Mouse (Mus musculus): ENCODE measurements around the gene Slc25a21. TPM values are rescaled to one million over a fixed set of nuclear protein-coding genes. Genes with fewer than 3 reads are reported as not detected.

Gene Slc25a21
- polyA plus RNA-seq, 1 experiment from 2014 or later: 0.46 TPM

DNA sequence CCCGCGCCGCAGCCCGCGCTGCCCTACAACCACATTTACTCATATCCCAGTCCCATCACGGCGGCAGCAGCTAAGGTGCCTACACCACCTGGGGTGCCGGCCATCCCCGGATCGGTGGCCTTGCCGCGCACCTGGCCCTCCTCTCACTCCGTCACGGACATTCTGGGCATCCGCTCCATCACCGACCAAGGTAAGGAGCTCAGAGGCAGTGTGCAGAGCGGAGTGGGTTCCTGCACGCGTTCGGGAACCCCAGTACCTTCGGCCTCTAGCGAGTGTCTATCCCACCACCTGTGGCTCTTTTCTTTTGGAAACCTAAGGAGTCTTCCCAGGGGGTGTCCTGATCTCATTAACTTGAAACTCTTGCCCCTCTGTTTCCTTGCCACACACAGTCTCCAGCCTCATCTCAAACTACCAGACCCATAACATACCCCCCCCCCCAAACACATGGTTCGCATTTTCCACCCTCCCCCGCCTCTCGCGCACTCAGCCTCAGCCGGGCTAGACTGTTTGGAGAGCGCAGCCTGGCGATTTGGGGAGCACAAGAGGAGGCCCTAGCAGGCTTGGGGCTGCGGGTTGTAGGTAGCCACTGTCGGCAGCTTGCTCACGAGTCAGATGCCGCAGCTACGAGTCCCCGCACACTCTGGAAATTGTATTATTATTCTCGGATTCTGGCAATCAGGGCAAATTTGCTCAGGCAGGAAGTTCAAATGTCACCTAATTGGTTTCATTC is 500.1 kb downstream of the Slc25a21 start:
- no peak overlapping the region for H3K9ac ChIP-seq (ENCODE audit: low read length)
- ATAC-seq (replicated peaks; ENCODE audit: extremely low read depth, insufficient read depth, low FRiP score): no peak
- H3K36me3 ChIP-seq (ENCODE audit: control insufficient read depth, insufficient read depth): no peaks in the 10 kb centered on the region
- H3K4me2 ChIP-seq (ENCODE audit: low read depth, low read length): peak overlapping the region; percentile 71
- peaks cover 81% of the 10 kb centered on the region for H3K27me3 ChIP-seq (ENCODE audit: control insufficient read depth, insufficient read depth, low read length)
- H3K4me3 ChIP-seq (ENCODE audit: low read length): peak overlapping the region; percentile 50
- H3K9me3 ChIP-seq (replicated peaks; ENCODE audit: control insufficient read depth, low read length): no peaks in the 10 kb centered on the region
- WGBS: under 1% methylated on average over 36 of the region's 36 CpGs
- H3K27ac ChIP-seq (ENCODE audit: low read length): no peak overlapping the region
- H3K4me1 ChIP-seq (ENCODE audit: control insufficient read depth, insufficient read depth, low read length): peaks cover 6% of the 10 kb centered on the region

DNA sequence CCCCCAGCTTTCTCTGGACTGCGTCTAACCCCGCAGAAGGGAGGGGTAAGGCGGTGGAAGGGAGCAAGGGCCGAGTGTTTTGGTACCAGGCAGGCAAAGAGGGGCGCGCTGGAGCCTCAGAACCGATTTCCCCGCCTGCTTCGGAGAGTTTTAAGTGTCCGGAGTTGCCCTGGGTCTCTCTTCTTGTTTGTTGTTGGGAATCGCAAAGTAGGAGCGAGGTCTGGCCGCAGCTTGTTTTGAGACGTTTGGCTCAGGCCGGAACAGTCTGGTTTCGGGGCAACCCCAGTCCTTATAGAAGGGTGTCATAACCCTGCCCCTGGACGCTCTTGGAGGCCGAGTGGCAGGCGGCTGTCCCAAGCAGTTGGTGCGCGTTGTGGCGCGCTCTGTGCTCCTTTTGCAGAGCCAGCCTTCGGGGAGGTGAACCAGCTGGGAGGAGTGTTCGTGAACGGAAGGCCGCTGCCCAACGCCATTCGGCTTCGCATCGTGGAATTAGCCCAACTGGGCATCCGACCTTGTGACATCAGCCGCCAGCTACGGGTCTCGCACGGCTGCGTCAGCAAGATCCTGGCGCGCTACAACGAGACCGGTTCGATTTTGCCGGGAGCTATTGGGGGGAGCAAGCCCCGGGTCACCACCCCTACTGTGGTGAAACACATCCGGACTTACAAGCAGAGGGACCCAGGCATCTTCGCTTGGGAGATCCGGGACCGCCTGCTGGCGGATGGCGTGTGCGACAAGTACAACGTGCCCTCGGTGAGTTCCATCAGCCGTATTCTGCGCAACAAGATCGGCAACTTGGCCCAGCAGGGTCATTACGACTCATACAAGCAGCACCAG is 500.9 kb downstream of the Slc25a21 start:
- H3K9ac ChIP-seq (ENCODE audit: low read length): no peak overlapping the region
- no peak overlapping the region for H3K27ac ChIP-seq (ENCODE audit: low read length)
- peaks cover 87% of the 10 kb centered on the region for H3K27me3 ChIP-seq (ENCODE audit: control insufficient read depth, insufficient read depth, low read length)
- WGBS: 2% methylated on average over 57 of the region's 57 CpGs
- no peaks in the 10 kb centered on the region for H3K36me3 ChIP-seq (ENCODE audit: control insufficient read depth, insufficient read depth)
- no peaks in the 10 kb centered on the region for H3K9me3 ChIP-seq (replicated peaks; ENCODE audit: control insufficient read depth, low read length)
- peak overlapping the region; percentile 71 for H3K4me2 ChIP-seq (ENCODE audit: low read depth, low read length)
- H3K4me3 ChIP-seq (ENCODE audit: low read length): peak overlapping the region; percentile 50
- no peak for ATAC-seq (replicated peaks; ENCODE audit: extremely low read depth, insufficient read depth, low FRiP score)
- peaks cover 7% of the 10 kb centered on the region for H3K4me1 ChIP-seq (ENCODE audit: control insufficient read depth, insufficient read depth, low read length)

DNA sequence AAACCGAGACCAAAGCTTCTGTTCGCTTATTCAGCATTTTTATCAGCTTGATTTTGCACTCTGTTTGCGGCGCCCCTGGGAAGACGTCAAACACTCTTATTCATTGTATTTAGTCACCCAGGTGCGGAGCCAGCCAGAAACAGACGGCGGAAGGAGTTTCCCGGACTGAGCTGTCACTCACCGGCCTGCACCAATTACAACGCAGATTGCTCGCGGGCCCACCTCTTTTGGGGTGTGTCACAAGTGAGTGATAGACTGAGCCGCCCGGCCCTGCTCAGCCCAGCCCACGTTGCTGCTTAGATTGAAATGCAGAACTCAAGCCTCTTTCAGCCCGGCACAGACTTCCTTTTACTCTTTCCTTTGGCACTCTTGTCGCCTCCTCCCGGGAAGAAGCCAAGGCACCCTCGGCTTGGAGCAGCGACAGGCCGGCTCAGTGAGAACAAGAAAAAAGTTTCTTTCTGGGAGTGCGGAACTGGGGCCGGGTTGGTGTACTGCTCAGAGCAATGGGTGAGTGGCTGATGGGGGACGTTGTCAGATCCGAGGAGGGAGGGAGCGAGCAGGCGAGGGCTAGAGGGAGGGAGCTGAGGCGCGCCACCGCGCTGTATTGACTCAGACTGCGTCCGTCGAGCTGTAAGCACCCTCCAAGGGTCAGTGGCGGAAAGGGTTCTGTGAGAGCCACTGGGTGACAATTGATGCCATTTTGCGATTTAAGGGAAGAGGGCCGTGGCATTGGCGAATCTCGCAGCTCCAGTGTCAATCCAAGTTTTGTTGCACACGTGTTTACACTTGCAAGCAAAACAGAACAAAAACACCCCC is 501.7 kb downstream of the Slc25a21 start:
- Histone ChIP-seq H3K4me2 (ENCODE audit: low read depth, low read length) (peak overlapping the region; percentile 71), H3K27ac (ENCODE audit: low read length) (no peak overlapping the region), H3K4me3 (ENCODE audit: low read length) (peak overlapping the region; percentile 50), H3K9ac (ENCODE audit: low read length) (peak overlapping the region; percentile 41; the same call in 1 of the 2 replicates), H3K36me3 (ENCODE audit: control insufficient read depth, insufficient read depth) (no peaks in the 10 kb centered on the region), H3K4me1 (ENCODE audit: control insufficient read depth, insufficient read depth, low read length) (peaks cover 9% of the 10 kb centered on the region), H3K27me3 (ENCODE audit: control insufficient read depth, insufficient read depth, low read length) (peaks cover 91% of the 10 kb centered on the region), H3K9me3 (replicated peaks; ENCODE audit: control insufficient read depth, low read length) (no peaks in the 10 kb centered on the region)
- peak; percentile 93 for ATAC-seq (replicated peaks; ENCODE audit: extremely low read depth, insufficient read depth, low FRiP score)
- under 1% methylated on average over 41 of the region's 41 CpGs for WGBS

DNA sequence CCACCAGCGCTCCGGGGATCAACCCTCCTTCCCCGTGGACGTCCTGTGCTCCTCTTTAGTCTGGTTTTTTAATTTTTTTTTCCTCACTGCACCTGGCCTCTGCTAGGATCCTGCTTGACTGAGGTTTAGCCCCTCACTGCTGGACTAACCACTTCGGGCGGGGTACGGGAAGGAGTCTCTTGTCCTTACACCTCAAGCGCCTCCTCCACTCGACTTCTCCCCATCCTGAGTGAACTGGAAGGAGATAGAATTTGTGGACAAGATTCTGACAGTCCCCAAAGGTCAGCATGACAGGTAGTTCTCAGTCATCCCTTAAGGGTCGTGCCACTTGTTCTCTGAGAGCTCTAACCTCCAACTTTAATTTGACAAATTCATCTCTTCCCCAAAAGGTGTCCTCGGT is 502.3 kb downstream of the Slc25a21 start:
- peaks cover 9% of the 10 kb centered on the region for H3K4me1 ChIP-seq (ENCODE audit: control insufficient read depth, insufficient read depth, low read length)
- H3K9me3 ChIP-seq (replicated peaks; ENCODE audit: control insufficient read depth, low read length): no peaks in the 10 kb centered on the region
- no peaks in the 10 kb centered on the region for H3K36me3 ChIP-seq (ENCODE audit: control insufficient read depth, insufficient read depth)
- H3K27me3 ChIP-seq (ENCODE audit: control insufficient read depth, insufficient read depth, low read length): peaks cover 93% of the 10 kb centered on the region
- H3K27ac ChIP-seq (ENCODE audit: low read length): no peak overlapping the region
- H3K4me3 ChIP-seq (ENCODE audit: low read length): peak overlapping the region; percentile 50
- 2% methylated on average over 11 of the region's 11 CpGs for WGBS
- H3K9ac ChIP-seq (ENCODE audit: low read length): no peak overlapping the region
- no peak for ATAC-seq (replicated peaks; ENCODE audit: extremely low read depth, insufficient read depth, low FRiP score)
- peak overlapping the region; percentile 71 for H3K4me2 ChIP-seq (ENCODE audit: low read depth, low read length)

DNA sequence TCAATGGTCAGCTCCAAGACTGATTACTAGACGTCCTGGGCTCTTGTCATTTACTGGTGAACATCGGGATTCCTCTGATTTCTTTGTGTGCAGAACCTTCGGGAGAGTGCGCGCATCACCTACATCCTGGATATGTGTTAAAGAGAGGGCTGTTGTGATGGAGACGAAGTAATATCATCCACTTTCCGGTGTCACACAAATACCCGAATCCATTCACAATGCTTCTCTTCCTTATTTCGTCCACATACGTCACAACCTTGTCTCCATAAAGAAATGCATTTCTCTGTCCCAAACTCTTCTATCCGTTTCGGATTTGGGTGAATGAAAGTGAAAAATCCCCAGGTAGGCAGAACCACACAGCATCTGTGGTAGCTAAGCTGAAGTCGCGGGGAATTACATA is 502.9 kb downstream of the Slc25a21 start:
- no peaks in the 10 kb centered on the region for H3K9me3 ChIP-seq (replicated peaks; ENCODE audit: control insufficient read depth, low read length)
- peaks cover 92% of the 10 kb centered on the region for H3K27me3 ChIP-seq (ENCODE audit: control insufficient read depth, insufficient read depth, low read length)
- peaks cover 9% of the 10 kb centered on the region for H3K4me1 ChIP-seq (ENCODE audit: control insufficient read depth, insufficient read depth, low read length)
- H3K36me3 ChIP-seq (ENCODE audit: control insufficient read depth, insufficient read depth): no peaks in the 10 kb centered on the region
- H3K9ac ChIP-seq (ENCODE audit: low read length): no peak overlapping the region
- H3K4me3 ChIP-seq (ENCODE audit: low read length): peak overlapping the region; percentile 50; the same call in 1 of the 2 replicates
- no peak overlapping the region for H3K27ac ChIP-seq (ENCODE audit: low read length)
- no peak for ATAC-seq (replicated peaks; ENCODE audit: extremely low read depth, insufficient read depth, low FRiP score)
- 4% methylated on average over 14 of the region's 14 CpGs for WGBS
- no peak overlapping the region for H3K4me2 ChIP-seq (ENCODE audit: low read depth, low read length)

DNA sequence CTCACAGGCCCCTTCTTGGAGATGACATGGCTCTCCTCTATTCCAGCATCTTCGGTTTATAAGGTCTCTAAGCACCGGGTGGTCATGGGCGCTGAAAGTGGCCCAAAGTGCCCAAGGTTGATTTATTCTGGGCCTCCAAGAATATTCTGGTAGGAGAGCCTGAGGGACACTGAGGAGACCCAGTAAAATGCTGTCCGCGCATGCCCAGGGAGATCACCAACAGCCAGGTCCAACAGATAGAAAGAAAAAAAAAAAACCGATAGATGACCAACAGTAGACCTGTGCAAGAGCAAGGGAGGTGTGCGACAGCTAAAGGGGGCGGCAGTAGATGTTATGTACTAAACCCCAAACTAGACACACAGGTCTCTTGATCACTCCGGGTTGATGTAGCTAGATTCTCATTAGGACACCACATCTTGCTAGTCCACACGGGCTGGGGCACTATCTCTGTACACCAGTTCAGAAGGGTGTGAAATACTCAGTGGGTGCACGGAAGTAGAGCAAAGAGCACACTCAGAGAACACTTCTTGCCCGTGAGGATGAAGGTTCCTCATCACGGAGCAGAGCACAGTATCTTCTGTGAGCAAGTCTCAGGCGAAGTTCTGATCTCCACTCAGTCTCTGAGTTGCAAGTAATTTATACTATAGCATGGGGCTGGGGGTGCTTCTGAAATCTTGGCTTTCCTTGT is 503.7 kb downstream of the Slc25a21 start:
- H3K4me1 ChIP-seq (ENCODE audit: control insufficient read depth, insufficient read depth, low read length): peaks cover 9% of the 10 kb centered on the region
- H3K4me3 ChIP-seq (ENCODE audit: low read length): no peak overlapping the region
- H3K9me3 ChIP-seq (replicated peaks; ENCODE audit: control insufficient read depth, low read length): no peaks in the 10 kb centered on the region
- peaks cover 95% of the 10 kb centered on the region for H3K27me3 ChIP-seq (ENCODE audit: control insufficient read depth, insufficient read depth, low read length)
- no peak overlapping the region for H3K27ac ChIP-seq (ENCODE audit: low read length)
- no peak for ATAC-seq (replicated peaks; ENCODE audit: extremely low read depth, insufficient read depth, low FRiP score)
- H3K4me2 ChIP-seq (ENCODE audit: low read depth, low read length): no peak overlapping the region
- H3K36me3 ChIP-seq (ENCODE audit: control insufficient read depth, insufficient read depth): no peaks in the 10 kb centered on the region
- no peak overlapping the region for H3K9ac ChIP-seq (ENCODE audit: low read length)
- 10% methylated on average over 14 of the region's 14 CpGs for WGBS

DNA sequence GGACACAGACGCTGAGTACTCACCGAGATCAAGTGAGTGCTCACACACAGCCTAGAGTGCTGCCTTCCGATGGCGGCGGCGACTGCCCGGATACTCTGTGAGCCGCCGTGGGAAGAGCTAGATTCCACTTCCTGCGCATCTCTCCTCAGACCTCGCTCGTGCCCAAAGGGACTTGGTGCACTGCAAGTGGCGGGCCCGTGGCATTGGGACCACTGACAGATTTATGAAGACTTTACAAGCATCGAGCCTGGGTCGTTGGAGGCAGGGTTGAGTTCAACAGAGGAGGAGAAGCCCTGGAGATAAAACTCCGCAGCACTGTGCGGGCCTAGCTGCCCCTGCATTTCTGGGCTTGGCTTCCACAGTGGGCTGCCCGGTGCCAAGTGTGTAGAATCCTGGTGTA is 504.7 kb downstream of the Slc25a21 start:
- WGBS: 6% methylated on average over 19 of the region's 19 CpGs
- Histone ChIP-seq H3K27ac (ENCODE audit: low read length) (no peak overlapping the region), H3K4me2 (ENCODE audit: low read depth, low read length) (peak overlapping the region; percentile 22; the same call in 1 of the 2 replicates)

DNA sequence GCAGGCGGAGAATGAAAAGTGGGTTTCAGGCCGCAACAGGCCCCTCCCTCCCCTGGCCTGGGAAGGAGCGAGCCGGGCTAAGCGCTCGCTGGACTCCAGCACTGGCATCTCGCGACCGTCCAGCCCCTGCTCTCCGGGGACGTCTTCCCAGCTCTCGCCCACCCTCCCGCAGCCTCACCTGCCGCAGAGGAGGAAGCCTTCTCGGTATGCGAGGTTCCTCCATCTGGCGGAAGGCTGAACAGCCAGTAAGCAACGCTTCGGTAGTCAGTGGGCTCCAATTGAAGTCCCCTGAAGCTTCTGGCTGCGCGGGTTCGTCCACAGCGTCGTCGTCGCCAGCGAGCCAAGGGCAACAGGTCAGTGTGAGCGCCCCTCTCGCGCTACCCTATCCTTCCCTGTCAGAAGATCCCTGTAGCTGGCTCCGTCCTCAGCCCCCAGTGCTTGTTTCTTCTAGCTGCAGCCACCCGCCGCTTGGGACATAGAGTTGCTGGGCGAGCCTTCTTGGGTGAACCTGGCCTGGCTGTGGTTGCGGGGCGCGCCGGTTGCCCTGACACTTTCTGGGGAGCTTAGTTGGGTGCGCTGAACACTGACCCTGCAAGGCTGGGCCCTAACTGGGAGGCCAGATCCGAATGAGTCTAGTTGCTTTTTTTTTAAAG is 505.7 kb downstream of the Slc25a21 start, which contains the start of gene Pax9:
Pax9 (plus strand) TSS at position 341 of the 653 bp plus-strand sequence.
- peaks cover 9% of the 10 kb centered on the region for H3K4me1 ChIP-seq (ENCODE audit: control insufficient read depth, insufficient read depth, low read length)
- no peaks in the 10 kb centered on the region for H3K36me3 ChIP-seq (ENCODE audit: control insufficient read depth, insufficient read depth)
- H3K9me3 ChIP-seq (replicated peaks; ENCODE audit: control insufficient read depth, low read length): no peaks in the 10 kb centered on the region
- H3K4me2 ChIP-seq (ENCODE audit: low read depth, low read length): peak within 1 kb of the TSS; percentile 46
- peak within 1 kb of the TSS; percentile 34 for H3K4me3 ChIP-seq (ENCODE audit: low read length)
- no peak within 1 kb of the TSS for H3K27ac ChIP-seq (ENCODE audit: low read length)
- 1% methylated on average over 39 of the region's 40 CpGs for WGBS
- H3K27me3 ChIP-seq (ENCODE audit: control insufficient read depth, insufficient read depth, low read length): peaks cover 95% of the 10 kb centered on the region
- no peak for ATAC-seq (replicated peaks; ENCODE audit: extremely low read depth, insufficient read depth, low FRiP score)
- 0 out of 2 replicates have a peak within 1 kb of the TSS, but pooled peaks have one; percentile 23 for H3K9ac ChIP-seq (ENCODE audit: low read length)

More for the DNA sequence above, 504.7 kb downstream of the Slc25a21 start:
- no peak overlapping the region for H3K9ac ChIP-seq (ENCODE audit: low read length)
- no peaks in the 10 kb centered on the region for H3K36me3 ChIP-seq (ENCODE audit: control insufficient read depth, insufficient read depth)
- peak overlapping the region; percentile 15 for H3K4me3 ChIP-seq (ENCODE audit: low read length)
- H3K27me3 ChIP-seq (ENCODE audit: control insufficient read depth, insufficient read depth, low read length): peaks cover 97% of the 10 kb centered on the region
- H3K9me3 ChIP-seq (replicated peaks; ENCODE audit: control insufficient read depth, low read length): no peaks in the 10 kb centered on the region
- ATAC-seq (replicated peaks; ENCODE audit: extremely low read depth, insufficient read depth, low FRiP score): no peak
- peaks cover 9% of the 10 kb centered on the region for H3K4me1 ChIP-seq (ENCODE audit: control insufficient read depth, insufficient read depth, low read length)

Data from heart, embryonic 16.5 days (tissue).